In genomic region chr8:53869997-53870596, GRCm38 (mm10) we compare ENCODE assay signal across 9 mouse cellular contexts.
A peak's percentile ranks its signal among the peaks of the same experiment; 100 is the strongest.
DNase-seq lines count a peak whose midpoint lies in the region; ATAC-seq and TF ChIP-seq lines count a peak whose summit lies in the region.
"Had no signal": no experiment of that assay in that cellular context is flagged by ENCODE, and none has a peak within 500 bp of the region (broad histone marks: within the 10 kb centered on the region; RNA-seq: fewer than 3 reads in every experiment).

No protein-coding gene starts in this region.

- peak; percentile 71 for TF ChIP-seq CTCF in kidney, adult 2 months (conservative IDR thresholded peaks at IDR 0.05; ENCODE audit: insufficient read depth, insufficient read length, low read depth, low read length)
- peak; percentile 43; the same call in 1 of the 2 replicates for TF ChIP-seq CTCF in small intestine, adult 2 months (IDR thresholded peaks at IDR 0.05; ENCODE audit: extremely low read depth, insufficient read length, insufficient replicate concordance, low read depth, low read length)

- H3K9me3 ChIP-seq in hindbrain, embryonic 16.5 days (ENCODE audit: control insufficient read depth, low read length): no peaks in the 10 kb centered on the region

- WGBS in kidney, adult 2 months: 66% methylated on average over 8 of the region's 8 CpGs
- WGBS in small intestine, adult 2 months: 60% methylated on average over 8 of the region's 8 CpGs
- 64% methylated on average over 8 of the region's 8 CpGs for WGBS in hindbrain, embryonic 16.5 days

- TF ChIP-seq POLR2A in kidney, adult 2 months (IDR thresholded peaks at IDR 0.05; ENCODE audit: low read depth, low read length): no peak
- TF ChIP-seq POLR2A in small intestine, adult 2 months (IDR thresholded peaks at IDR 0.05; ENCODE audit: low read depth, low read length): no peak

- no peaks in the 10 kb centered on the region for H3K36me3 ChIP-seq in kidney, adult 2 months (ENCODE audit: control insufficient read depth, insufficient read depth, low read length)
- H3K36me3 ChIP-seq in small intestine, adult 2 months (ENCODE audit: control insufficient read depth, insufficient read depth, low read length): no peaks in the 10 kb centered on the region
- H3K36me3 ChIP-seq in hindbrain, embryonic 16.5 days (ENCODE audit: control insufficient read depth, insufficient read depth, low read length): no peaks in the 10 kb centered on the region

- no peaks in the 10 kb centered on the region for H3K27me3 ChIP-seq in kidney, adult 2 months (replicated peaks; ENCODE audit: control insufficient read depth, insufficient read depth, low read length)
- H3K27me3 ChIP-seq in small intestine, adult 2 months (ENCODE audit: control insufficient read depth, insufficient read depth, low read length): no peaks in the 10 kb centered on the region
- no peaks in the 10 kb centered on the region for H3K27me3 ChIP-seq in hindbrain, embryonic 16.5 days (replicated peaks; ENCODE audit: control insufficient read depth, insufficient read depth, low read length)

- no peak overlapping the region for H3K27ac ChIP-seq in kidney, adult 2 months (ENCODE audit: insufficient read depth, low read depth, low read length)
- H3K27ac ChIP-seq in small intestine, adult 2 months (ENCODE audit: insufficient read depth, low read depth, low read length): no peak overlapping the region
- no peak overlapping the region for H3K27ac ChIP-seq in hindbrain, embryonic 16.5 days (ENCODE audit: low read depth, low read length)

- no peak overlapping the region for H3K4me2 ChIP-seq in hindbrain, embryonic 16.5 days (ENCODE audit: low read length)

- H3K4me3 ChIP-seq in kidney, adult 2 months (ENCODE audit: insufficient read depth, low read depth, low read length): no peak overlapping the region
- H3K4me3 ChIP-seq in small intestine, adult 2 months (ENCODE audit: low read depth, low read length): no peak overlapping the region
- no peak overlapping the region for H3K4me3 ChIP-seq in hindbrain, embryonic 16.5 days (ENCODE audit: low read length)
- H3K4me3 ChIP-seq: erythroblast, embryonic 14.5 days had no signal

- H3K9ac ChIP-seq in hindbrain, embryonic 16.5 days (ENCODE audit: low read depth, low read length): no peak overlapping the region

- ATAC-seq in granulocyte monocyte progenitor cell, adult 5-6 weeks (replicated peaks; ENCODE audit: poor library complexity, severe bottlenecking): peak; percentile 97
- ATAC-seq in hindbrain, embryonic 16.5 days: no peak

- DNase-seq in kidney, adult 2 months: peak; percentile 17
- DNase-seq in kidney, adult 8-10 months: no peak
- DNase-seq in CD4-positive, CD25-positive, alpha-beta regulatory T cell, adult 2 months (ENCODE audit: low read depth, low spot score): peak; percentile 22
- peak; percentile 33 for DNase-seq in R1 (ENCODE audit: low read depth, low spot score)
- no peak for DNase-seq in gastrocnemius, adult 8-10 months (ENCODE audit: low spot score in 2 of 2)

- no peaks in the 10 kb centered on the region for H3K4me1 ChIP-seq in kidney, adult 2 months (ENCODE audit: control insufficient read depth, insufficient read depth, low read length)
- no peaks in the 10 kb centered on the region for H3K4me1 ChIP-seq in small intestine, adult 2 months (ENCODE audit: control insufficient read depth, insufficient read depth, insufficient read length, low read length)
- no peaks in the 10 kb centered on the region for H3K4me1 ChIP-seq in hindbrain, embryonic 16.5 days (ENCODE audit: control insufficient read depth, insufficient read depth, low read depth, low read length)

Comparison
In these comparisons a context has a peak if more than half of its experiments do, and no peak if none do; other contexts are left out.
1. DNase-seq: peak in kidney, adult 2 months (single experiment), CD4-positive, CD25-positive, alpha-beta regulatory T cell, adult 2 months (single experiment) and R1 (single experiment); none in kidney, adult 8-10 months (0 of 2) and gastrocnemius, adult 8-10 months (0 of 2).